Mouse (Mus musculus) midbrain, embryonic 16.5 days (tissue): Measurements from ENCODE around the gene Ces3b. TPM values are rescaled to one million over a fixed set of nuclear protein-coding genes. Genes with fewer than 3 reads are reported as not detected.
"Not testable (repeated sequence)": the region's sequence is repeated elsewhere in the genome, so short reads cannot be mapped to it uniquely, and the experiment has no call there.

Experiments
- ATAC-seq: fragments of 200-750 bp; cut with Nextera tagmentation; 2 replicates; pipeline ENCODE4 v1.8.0; 2017; ENCODE audit warnings: moderate TSS enrichment
- H3K27ac ChIP-seq: fragments of 300-500 bp; sonication (generic); 2 replicates; pipeline ENCODE4 v1.5.1; 2014; ENCODE audit warnings: mild to moderate bottlenecking, low read length, mixed read lengths
- H3K27me3 ChIP-seq: fragments of 300-500 bp; sonication (generic); 2 replicates; pipeline ENCODE4 v1.6.1; 2014; ENCODE audit warnings: low read depth, low read length, mixed read lengths; ENCODE audit not compliant: control insufficient read depth, insufficient read depth
- H3K36me3 ChIP-seq: fragments of 300-500 bp; sonication (generic); 2 replicates; pipeline ENCODE4 v1.6.1; 2014; ENCODE audit warnings: mild to moderate bottlenecking, low read length, moderate library complexity, mixed read lengths; ENCODE audit not compliant: control insufficient read depth, insufficient read depth
- H3K4me1 ChIP-seq: fragments of 300-500 bp; sonication (generic); 2 replicates; pipeline ENCODE4 v1.6.1; 2014; ENCODE audit warnings: mild to moderate bottlenecking, low read length, mixed read lengths; ENCODE audit not compliant: control insufficient read depth, insufficient read depth
- H3K4me2 ChIP-seq: fragments of 300-500 bp; sonication (generic); 2 replicates; pipeline ENCODE4 v1.6.1; 2014; ENCODE audit warnings: mild to moderate bottlenecking, low read length, mixed read lengths
- H3K4me3 ChIP-seq: fragments of 300-500 bp; sonication (generic); 2 replicates; pipeline ENCODE4 v1.5.1; 2014; ENCODE audit warnings: low read depth, mild to moderate bottlenecking, low read length, moderate library complexity, mixed read lengths
- H3K9ac ChIP-seq: fragments of 300-500 bp; sonication (generic); 2 replicates; pipeline ENCODE4 v1.6.1; 2014; ENCODE audit warnings: low read depth, low read length, mixed read lengths
- H3K9me3 ChIP-seq: fragments of 300-500 bp; sonication (generic); replicated peaks from 2 replicates; pipeline ENCODE4 v1.6.1; 2014; ENCODE audit warnings: mild to moderate bottlenecking, low read length, mixed read lengths; ENCODE audit not compliant: control insufficient read depth, poor library complexity, severe bottlenecking
- WGBS: fragments of 180-500 bp; shearing (Covaris S2); extraction: QIAGEN DNeasy Blood & Tissue Kit; methylation state at CpG from one replicate; pipeline ENCODE4 v1.1.7; 2014; 5-methylcytosine and 5-hydroxymethylcytosine counted together
- polyA plus RNA-seq: library from polyadenylated mRNA; unstranded; fragments of >200 nt; fragmentation: Nextera tagmentation; extraction: Ambion mirVana; gene quantifications from 2 replicates; pipeline ENCODE4 v1.2.1, GENCODE M21; 2015

Ces3b gene
- polyA plus RNA-seq, 1 experiment from 2014 or later: not detected

DNA sequence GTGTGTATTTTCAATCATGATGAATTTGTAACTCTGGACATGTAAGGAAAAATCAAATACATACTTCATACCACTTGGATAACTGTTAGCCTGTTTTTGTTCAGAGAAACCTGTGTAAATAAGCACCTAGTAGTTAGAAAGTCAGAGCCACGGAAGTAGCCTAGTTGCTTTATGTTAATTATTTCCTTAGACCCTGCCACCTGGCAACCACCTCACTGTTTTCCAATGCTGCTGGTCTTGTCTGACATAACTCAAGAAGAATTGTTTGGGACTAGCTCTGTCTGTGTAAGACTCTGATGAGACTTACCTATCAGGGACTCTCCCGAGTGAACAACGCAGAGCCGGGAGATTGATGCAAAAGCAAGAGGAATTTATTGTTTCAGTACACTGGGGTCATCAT lies 7.0 kb upstream of the Ces3b start:
- no peaks in the 10 kb centered on the region for H3K4me1 ChIP-seq
- H3K4me2 ChIP-seq: no peak overlapping the region
- H3K9me3 ChIP-seq: no peaks in the 10 kb centered on the region
- H3K36me3 ChIP-seq: no peaks in the 10 kb centered on the region
- no peak for ATAC-seq
- no peak overlapping the region for H3K27ac ChIP-seq
- H3K9ac ChIP-seq: no peak overlapping the region
- no peaks in the 10 kb centered on the region for H3K27me3 ChIP-seq
- whole genome bisulfite sequencing: 95% methylated on average over 4 of the region's 4 CpGs
- H3K4me3 ChIP-seq: no peak overlapping the region

DNA sequence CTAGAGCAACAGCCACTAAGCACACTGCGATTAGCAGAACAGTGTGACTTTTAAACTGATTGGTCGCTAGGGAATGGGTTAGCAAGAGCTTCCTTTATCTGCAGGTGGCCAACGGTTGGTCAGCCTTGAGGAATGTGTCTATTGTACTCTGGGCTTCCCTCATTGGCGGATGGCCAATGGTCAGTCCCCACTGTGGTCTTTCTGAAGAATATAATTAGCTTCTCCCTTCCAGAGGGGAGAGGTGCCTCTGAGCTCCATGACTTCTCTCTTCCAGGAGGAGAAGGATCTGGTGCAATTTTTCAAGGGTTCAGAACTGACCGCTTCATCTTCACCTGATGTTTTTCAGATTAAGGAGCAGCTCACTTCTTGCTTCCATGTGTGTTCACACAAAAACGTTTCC lies 6.5 kb upstream of the Ces3b start:
- no peak overlapping the region for H3K27ac ChIP-seq
- no peak for ATAC-seq
- WGBS: 67% methylated on average over 6 of the region's 6 CpGs
- H3K4me1 ChIP-seq: no peaks in the 10 kb centered on the region
- no peaks in the 10 kb centered on the region for H3K36me3 ChIP-seq
- no peaks in the 10 kb centered on the region for H3K27me3 ChIP-seq
- no peak overlapping the region for H3K9ac ChIP-seq
- H3K4me3 ChIP-seq: no peak overlapping the region
- H3K9me3 ChIP-seq: no peaks in the 10 kb centered on the region
- no peak overlapping the region for H3K4me2 ChIP-seq

DNA sequence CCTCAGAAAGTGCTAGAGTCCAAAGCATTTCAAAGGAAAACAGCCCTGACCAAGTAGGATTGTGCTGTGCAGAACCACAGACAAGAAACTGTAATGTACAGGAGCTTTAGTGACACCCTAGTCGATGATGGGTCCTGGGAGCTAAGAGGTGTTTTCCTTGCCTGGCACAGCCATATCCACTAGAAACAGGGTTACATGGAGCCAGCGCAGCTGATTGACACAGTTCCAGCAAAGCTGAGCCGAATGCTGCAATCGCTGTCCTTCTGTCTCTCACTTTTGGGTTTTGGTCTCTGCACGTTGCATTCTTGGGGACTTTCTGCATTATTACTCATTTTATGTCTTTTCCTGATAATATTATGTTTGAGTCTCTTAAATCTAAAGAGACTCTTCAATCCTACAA lies 5.0 kb upstream of the Ces3b start:
- Histone ChIP-seq H3K9me3 (no peaks in the 10 kb centered on the region), H3K27ac (no peak overlapping the region), H3K4me2 (no peak overlapping the region), H3K27me3 (no peaks in the 10 kb centered on the region), H3K4me1 (no peaks in the 10 kb centered on the region), H3K36me3 (no peaks in the 10 kb centered on the region), H3K9ac (no peak overlapping the region), H3K4me3 (no peak overlapping the region)
- ATAC-seq: no peak
- 85% methylated on average over 5 of the region's 5 CpGs for WGBS

DNA sequence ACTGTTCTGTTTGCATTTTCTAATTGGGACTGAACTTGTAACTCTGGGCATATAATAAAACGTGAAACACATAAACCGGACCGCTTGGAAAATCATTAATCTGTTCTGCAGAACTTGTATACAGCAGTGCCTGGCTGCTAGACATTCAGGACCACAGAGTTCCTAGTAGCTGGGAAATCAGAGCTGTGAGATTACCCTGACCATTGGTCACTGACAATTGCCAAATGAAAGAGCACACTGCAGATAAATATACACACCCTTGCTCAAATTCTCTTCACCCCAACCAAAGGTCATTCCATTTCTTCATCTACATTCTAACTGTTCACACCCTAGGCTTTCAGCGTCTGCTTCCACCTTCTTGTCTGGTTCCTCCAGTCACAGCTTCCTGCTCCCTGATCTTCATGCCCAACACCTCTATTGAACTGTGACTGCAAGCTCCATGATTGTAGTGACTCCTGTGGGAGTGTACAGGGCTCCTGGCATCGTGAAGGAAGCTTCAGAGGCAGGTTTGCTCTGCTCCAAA lies 2.7 kb upstream of the Ces3b start:
- no peaks in the 10 kb centered on the region for H3K4me1 ChIP-seq
- H3K27me3 ChIP-seq: no peaks in the 10 kb centered on the region
- no peaks in the 10 kb centered on the region for H3K36me3 ChIP-seq
- 74% methylated on average over 5 of the region's 5 CpGs for WGBS
- no peak overlapping the region for H3K4me2 ChIP-seq
- H3K4me3 ChIP-seq: no peak overlapping the region
- no peak overlapping the region for H3K27ac ChIP-seq
- no peak for ATAC-seq
- H3K9me3 ChIP-seq: no peaks in the 10 kb centered on the region
- H3K9ac ChIP-seq: no peak overlapping the region

DNA sequence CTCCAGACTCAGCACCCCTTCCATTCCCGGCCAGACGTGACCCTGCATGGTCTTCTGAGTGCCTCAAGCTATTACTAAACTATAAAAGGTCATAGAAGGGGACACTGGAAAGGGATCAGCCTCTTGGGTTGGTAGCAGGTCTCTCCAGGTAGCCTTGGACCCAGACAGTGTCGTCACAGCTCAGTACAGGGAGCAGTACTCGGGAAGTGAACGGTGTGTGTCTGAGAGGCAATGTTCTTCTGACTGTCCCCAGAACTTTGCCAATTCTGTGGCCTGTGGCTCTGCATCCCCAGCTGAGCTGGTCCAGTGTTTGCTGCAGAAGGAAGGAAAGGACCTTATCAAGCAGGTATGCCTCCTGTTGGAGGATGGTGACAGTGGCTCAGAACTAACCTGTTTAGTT lies 4.6 kb downstream of the Ces3b start:
- not testable (repeated sequence) for H3K4me2 ChIP-seq, H3K4me1 ChIP-seq, H3K9me3 ChIP-seq, H3K9ac ChIP-seq, H3K36me3 ChIP-seq, H3K27me3 ChIP-seq, ATAC-seq, H3K27ac ChIP-seq, H3K4me3 ChIP-seq
- 92% methylated on average over 5 of the region's 5 CpGs for WGBS

DNA sequence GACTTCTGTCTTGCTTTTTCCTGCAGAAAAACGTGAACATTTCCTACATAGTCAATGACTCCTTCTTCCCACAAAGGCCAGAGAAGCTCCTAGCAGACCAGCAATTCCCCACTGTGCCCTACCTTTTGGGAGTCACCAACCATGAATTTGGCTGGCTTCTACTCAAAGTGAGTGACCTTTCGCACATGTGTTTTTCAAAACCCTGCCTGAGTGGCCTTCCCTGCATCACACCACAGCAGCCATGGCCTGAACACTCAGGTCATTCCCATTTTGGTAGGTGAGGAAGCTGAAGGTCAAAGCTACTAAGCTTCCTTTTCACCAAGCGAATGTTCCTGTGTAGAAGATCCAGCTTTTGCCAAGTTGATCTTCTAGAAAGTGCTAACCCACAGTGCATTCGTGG lies 5.0 kb downstream of the Ces3b start:
- Histone ChIP-seq H3K9me3 (no peaks in the 10 kb centered on the region), H3K27me3 (no peaks in the 10 kb centered on the region), H3K4me2 (no peak overlapping the region), H3K27ac (no peak overlapping the region), H3K4me1 (no peaks in the 10 kb centered on the region), H3K4me3 (no peak overlapping the region), H3K36me3 (no peaks in the 10 kb centered on the region), H3K9ac (no peak overlapping the region)
- no peak for ATAC-seq
- 72% methylated on average over 4 of the region's 4 CpGs for WGBS

DNA sequence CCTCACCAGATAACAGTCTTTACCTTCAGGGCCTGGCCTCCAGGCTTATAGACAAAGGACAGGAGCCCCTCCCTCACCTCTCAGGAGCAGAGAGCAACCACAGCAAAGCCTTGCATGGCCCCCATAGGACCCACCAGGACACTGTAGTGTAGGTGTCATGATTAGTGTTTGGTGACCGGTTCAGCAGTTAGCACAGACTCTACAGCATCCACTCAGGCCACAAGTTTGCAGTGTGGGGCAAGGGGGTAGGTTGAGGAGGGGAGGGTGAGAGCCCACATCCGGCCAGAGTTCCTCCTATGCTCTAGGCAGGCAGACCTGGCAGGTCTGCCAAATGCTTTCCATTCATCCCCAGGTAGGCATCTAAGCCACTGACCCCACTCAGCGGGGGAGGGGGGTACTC lies 10.4 kb downstream of the Ces3b start:
- H3K4me1 ChIP-seq: no peaks in the 10 kb centered on the region
- H3K9ac ChIP-seq: no peak overlapping the region
- no peaks in the 10 kb centered on the region for H3K9me3 ChIP-seq
- H3K4me3 ChIP-seq: no peak overlapping the region
- H3K27ac ChIP-seq: no peak overlapping the region
- H3K27me3 ChIP-seq: no peaks in the 10 kb centered on the region
- WGBS: 82% methylated on average over 2 of the region's 3 CpGs
- H3K36me3 ChIP-seq: no peaks in the 10 kb centered on the region
- ATAC-seq: no peak
- no peak overlapping the region for H3K4me2 ChIP-seq

DNA sequence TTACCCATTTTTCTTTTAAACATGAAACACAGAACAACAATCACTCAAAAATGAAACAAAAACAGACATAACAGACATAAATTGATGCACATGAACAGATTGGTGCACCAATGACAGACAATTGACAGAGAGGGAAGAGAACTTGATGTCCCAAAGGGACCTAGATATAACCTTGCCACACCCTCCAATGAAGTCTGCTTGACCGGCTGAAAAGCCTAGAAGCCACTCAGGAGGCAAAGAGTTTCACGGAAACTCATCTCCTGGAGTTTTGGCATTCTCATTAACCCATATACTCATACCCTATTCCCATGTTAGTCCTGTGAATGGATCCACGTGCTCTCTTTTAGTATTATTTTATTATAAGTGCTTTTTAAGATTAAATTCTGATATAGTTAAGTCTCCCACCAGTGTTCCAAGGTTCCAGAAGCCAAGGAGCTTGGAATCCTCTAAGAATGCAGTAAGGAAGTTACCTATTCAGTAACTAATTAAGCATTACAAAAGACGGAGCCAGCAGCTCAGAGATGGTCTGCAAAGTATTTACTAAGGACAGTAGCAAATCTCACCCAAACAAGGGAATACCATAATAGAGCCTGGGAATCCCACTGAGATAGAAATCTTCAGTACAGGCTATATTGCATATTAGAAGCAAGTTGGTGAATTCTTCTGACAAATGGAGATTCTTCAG lies 18.7 kb downstream of the Ces3b start:
- not testable (repeated sequence) for H3K27me3 ChIP-seq, H3K9ac ChIP-seq, H3K9me3 ChIP-seq, H3K27ac ChIP-seq, H3K4me1 ChIP-seq, ATAC-seq, H3K4me2 ChIP-seq, H3K36me3 ChIP-seq, H3K4me3 ChIP-seq
- 70% methylated on average over 4 of the region's 4 CpGs for WGBS

DNA sequence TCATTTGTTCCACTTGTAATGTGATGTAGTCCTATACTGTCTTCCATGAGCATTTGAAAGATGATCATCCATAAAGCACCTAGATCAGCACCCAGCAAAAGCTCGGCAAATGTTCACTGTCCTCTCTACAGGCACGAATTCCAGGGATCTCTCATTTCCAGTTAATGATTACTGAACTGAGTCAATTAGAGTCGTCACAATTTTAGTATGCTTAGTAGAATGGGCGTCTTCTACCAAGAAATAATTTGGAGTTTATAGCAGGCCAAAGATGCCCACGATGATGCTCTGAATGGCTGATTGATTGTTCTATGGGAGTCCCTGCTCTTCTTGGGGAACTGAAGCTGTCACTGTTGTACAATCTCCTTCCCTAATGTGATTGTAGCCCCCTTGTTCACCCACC lies 20.1 kb downstream of the Ces3b start:
- not testable (repeated sequence) for H3K9ac ChIP-seq, ATAC-seq, H3K4me3 ChIP-seq, H3K27me3 ChIP-seq, H3K27ac ChIP-seq, H3K4me2 ChIP-seq, H3K4me1 ChIP-seq, H3K36me3 ChIP-seq, H3K9me3 ChIP-seq
- WGBS: 84% methylated on average over 5 of the region's 5 CpGs
